Mouse (Mus musculus): ENCODE results near the gene Pon2.
"Not testable (repeated sequence)": the region's sequence is repeated elsewhere in the genome, so short reads cannot be mapped to it uniquely, and the experiment has no call there.

The Pon2 gene

DNA sequence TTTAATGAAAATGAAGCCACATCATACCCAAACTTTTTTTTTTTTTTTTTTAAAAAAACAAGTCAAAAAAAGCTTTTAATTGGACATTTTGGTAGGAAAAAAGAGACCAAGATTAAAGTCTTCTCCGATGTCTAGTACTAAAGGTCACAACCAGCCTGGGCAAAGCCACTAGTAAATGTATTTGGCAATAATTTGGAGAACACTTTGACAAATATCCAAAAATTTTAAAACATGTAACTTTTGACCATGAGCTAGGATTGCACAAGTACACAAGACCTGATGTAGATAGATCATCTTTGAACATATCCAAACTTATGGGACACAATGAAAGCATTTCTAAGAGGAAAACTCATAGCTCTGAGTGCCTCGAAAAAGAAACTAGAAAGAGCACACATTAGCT, 74.7 kb downstream of the Pon2 start:
- DNase-seq (ENCODE audit: low spot score in 2 of 2): not testable (repeated sequence)

GRCm38 (mm10) chr6:5222080-5222479, 76.2 kb downstream of the Pon2 start:
- no peak for DNase-seq (ENCODE audit: low spot score in 2 of 2)

- DNase-seq (ENCODE audit: low spot score in 2 of 2): no peak
Observed at GRCm38 (mm10) chr6:5218190-5218589, 80.1 kb downstream of the Pon2 start.

Measured in urinary bladder, postnatal 4 days (tissue).